Mouse (Mus musculus) MEL (cell line): ENCODE data around the gene Alyref2.

Experiments used
- BHLHE40 ChIP-seq: IDR thresholded peaks from 2 replicates; pipeline ENCODE4 v1.6.1; 2012; ENCODE audit warnings: low read depth, mild to moderate bottlenecking, inconsistent platforms, low read length, improper control_type of control experiment, borderline replicate concordance
- CTCF ChIP-seq, 3 experiments: IDR thresholded peaks in 2 of 3; conservative IDR thresholded peaks in 1 of 3; 2 replicates each; pipeline ENCODE4 v1.5.1; 2011 to 2012; ENCODE audit warnings: low read length in 3 of 3, low read depth in 2 of 3, mild to moderate bottlenecking in 2 of 3, improper control_type of control experiment in 1 of 3, inconsistent platforms in 1 of 3, mixed read lengths in 1 of 3, moderate library complexity in 1 of 3; ENCODE audit not compliant: control insufficient read depth in 1 of 3, insufficient read depth in 1 of 3, poor library complexity in 1 of 3, severe bottlenecking in 1 of 3
- HCFC1 ChIP-seq: IDR thresholded peaks from 2 replicates; pipeline ENCODE4 v1.6.1; 2012; ENCODE audit warnings: low read depth, mild to moderate bottlenecking, inconsistent platforms, low read length, improper control_type of control experiment, moderate library complexity
- MAFK ChIP-seq: IDR thresholded peaks from 2 replicates; pipeline ENCODE4 v1.6.1; 2011; ENCODE audit warnings: low read depth, mild to moderate bottlenecking, low read length, improper control_type of control experiment, borderline replicate concordance
- POLR2A ChIP-seq, 2 experiments: IDR thresholded peaks; 2 replicates each; pipeline ENCODE4 v1.6.1; 2011 to 2012; ENCODE audit warnings: low read length in 2 of 2, mild to moderate bottlenecking in 2 of 2, control low read depth in 1 of 2, improper control_type of control experiment in 1 of 2, low read depth in 1 of 2, moderate library complexity in 1 of 2; ENCODE audit not compliant: control insufficient read depth in 1 of 2, insufficient read depth in 1 of 2, poor library complexity in 1 of 2
- TCF12 ChIP-seq: IDR thresholded peaks from 2 replicates; pipeline ENCODE4 v1.6.1; 2014; ENCODE audit warnings: low read depth, mild to moderate bottlenecking, inconsistent platforms, low read length, improper control_type of control experiment, moderate library complexity
- ZMIZ1 ChIP-seq: IDR thresholded peaks from 2 replicates; pipeline ENCODE4 v1.6.1; 2012; ENCODE audit warnings: low read depth, mild to moderate bottlenecking, inconsistent platforms, low read length, improper control_type of control experiment, moderate library complexity

DNA sequence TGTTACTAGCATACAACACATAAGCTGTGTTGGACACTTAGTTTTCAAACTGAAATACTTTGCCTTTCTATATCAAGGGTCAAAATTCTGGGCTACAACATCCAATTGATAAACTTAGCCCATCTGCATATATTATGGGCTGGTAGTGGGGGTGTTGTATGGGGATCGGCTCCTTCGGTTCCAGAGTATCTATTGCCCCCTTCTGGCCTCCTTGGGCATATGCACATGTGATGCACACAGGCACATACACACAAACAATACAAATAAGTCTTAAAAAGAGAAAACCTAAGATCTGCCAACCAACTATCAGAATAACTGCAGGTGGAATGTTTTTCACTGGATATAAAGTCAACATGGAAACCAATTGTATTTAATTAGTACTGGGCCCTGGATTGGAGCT is 10.0 kb downstream of the Alyref2 start:
- TF ChIP-seq BHLHE40 (no peak), HCFC1 (no peak), MAFK (no peak), ZMIZ1 (no peak), CTCF (IDR thresholded peaks at IDR 0.05 in 2 of 3, conservative IDR thresholded peaks at IDR 0.05 in 1 of 3; ENCODE audit: control insufficient read depth in 1 of 3, insufficient read depth in 1 of 3, low read depth in 2 of 3, low read length in 3 of 3, poor library complexity in 1 of 3, severe bottlenecking in 1 of 3) (peak; percentile 15 to 35 (median 34); a peak in 4 of 6 replicates), TCF12 (no peak), POLR2A (IDR thresholded peaks at IDR 0.05; ENCODE audit: control insufficient read depth in 1 of 2, insufficient read depth in 1 of 2, low read depth in 1 of 2, low read length in 2 of 2, poor library complexity in 1 of 2) (no peak)
